Mouse (Mus musculus) gonadal fat pad, adult 2 months (tissue): ENCODE data around the gene Oasl1. TPM values are rescaled to one million over a fixed set of nuclear protein-coding genes. Genes with fewer than 3 reads are reported as not detected.
"Not testable (repeated sequence)": the region's sequence is repeated elsewhere in the genome, so short reads cannot be mapped to it uniquely, and the experiment has no call there.

Experiments used
- DNase-seq: peaks from one replicate; pipeline ENCODE4 v3.0.0-alpha.2; 2012; ENCODE audit warnings: low read depth
- polyA plus RNA-seq: library from polyadenylated mRNA; depleted of rRNA; stranded (reverse); fragments of >200 nt; gene quantifications from 2 replicates; pipeline ENCODE4 v1.2.3, GENCODE M21; 2012

The Oasl1 gene
- polyA plus RNA-seq, 1 experiment, result 1.9 TPM

- DNase-seq, result no peak
Observed at GRCm38 (mm10) chr5:114926153-114926684, 3.2 kb downstream of the Oasl1 start.

GRCm38 (mm10) chr5:114926753-114927152 lies 3.7 kb downstream of the Oasl1 start:
- DNase-seq, result no peak

GRCm38 (mm10) chr5:114931626-114932025 lies 8.6 kb downstream of the Oasl1 start:
- DNase-seq, result no peak

- no peak for DNase-seq
Observed at GRCm38 (mm10) chr5:114933206-114933605, 10.2 kb downstream of the Oasl1 start.

- DNase-seq, result no peak
Observed at GRCm38 (mm10) chr5:114935838-114936237, 12.8 kb downstream of the Oasl1 start.

- not testable (repeated sequence) for DNase-seq
Observed at GRCm38 (mm10) chr5:114941138-114941537, 18.1 kb downstream of the Oasl1 start.

GRCm38 (mm10) chr5:114942074-114942765 lies 19.2 kb downstream of the Oasl1 start, which contains the start of gene 2210016L21Rik:
Gene 2210016L21Rik (plus strand): TSS chr5:114942158.
- DNase-seq, result peak; percentile 22

- DNase-seq, result no peak
Observed at GRCm38 (mm10) chr5:114942766-114943130, 19.7 kb downstream of the Oasl1 start.

- no peak for DNase-seq
Observed at GRCm38 (mm10) chr5:114945072-114945471, 22.0 kb downstream of the Oasl1 start.

- no peak for DNase-seq
Observed at GRCm38 (mm10) chr5:114948891-114949290, 25.9 kb downstream of the Oasl1 start.

GRCm38 (mm10) chr5:114949316-114949715 lies 26.3 kb downstream of the Oasl1 start:
- DNase-seq, result no peak

- DNase-seq, result no peak
Observed at GRCm38 (mm10) chr5:114949812-114950211, 26.8 kb downstream of the Oasl1 start.

GRCm38 (mm10) chr5:114950669-114951068 lies 27.6 kb downstream of the Oasl1 start:
- DNase-seq, result no peak

- DNase-seq, result no peak
Observed at GRCm38 (mm10) chr5:114951279-114951880, 28.3 kb downstream of the Oasl1 start.

GRCm38 (mm10) chr5:114953326-114953725 lies 30.3 kb downstream of the Oasl1 start:
- no peak for DNase-seq

GRCm38 (mm10) chr5:114958069-114958468 lies 35.0 kb downstream of the Oasl1 start:
- no peak for DNase-seq

- no peak for DNase-seq
Observed at GRCm38 (mm10) chr5:114961590-114962360, 38.7 kb downstream of the Oasl1 start.

- DNase-seq, result no peak
Observed at GRCm38 (mm10) chr5:114964315-114964966, 41.4 kb downstream of the Oasl1 start.

GRCm38 (mm10) chr5:114964967-114965898 lies 42.2 kb downstream of the Oasl1 start:
- DNase-seq, result no peak

- DNase-seq, result no peak
Observed at GRCm38 (mm10) chr5:114967523-114968268, 44.7 kb downstream of the Oasl1 start.
